Mouse (Mus musculus): ENCODE data around the gene Gm21119.
"Not testable (repeated sequence)": the region's sequence is repeated elsewhere in the genome, so short reads cannot be mapped to it uniquely, and the experiment has no call there.

DNA sequence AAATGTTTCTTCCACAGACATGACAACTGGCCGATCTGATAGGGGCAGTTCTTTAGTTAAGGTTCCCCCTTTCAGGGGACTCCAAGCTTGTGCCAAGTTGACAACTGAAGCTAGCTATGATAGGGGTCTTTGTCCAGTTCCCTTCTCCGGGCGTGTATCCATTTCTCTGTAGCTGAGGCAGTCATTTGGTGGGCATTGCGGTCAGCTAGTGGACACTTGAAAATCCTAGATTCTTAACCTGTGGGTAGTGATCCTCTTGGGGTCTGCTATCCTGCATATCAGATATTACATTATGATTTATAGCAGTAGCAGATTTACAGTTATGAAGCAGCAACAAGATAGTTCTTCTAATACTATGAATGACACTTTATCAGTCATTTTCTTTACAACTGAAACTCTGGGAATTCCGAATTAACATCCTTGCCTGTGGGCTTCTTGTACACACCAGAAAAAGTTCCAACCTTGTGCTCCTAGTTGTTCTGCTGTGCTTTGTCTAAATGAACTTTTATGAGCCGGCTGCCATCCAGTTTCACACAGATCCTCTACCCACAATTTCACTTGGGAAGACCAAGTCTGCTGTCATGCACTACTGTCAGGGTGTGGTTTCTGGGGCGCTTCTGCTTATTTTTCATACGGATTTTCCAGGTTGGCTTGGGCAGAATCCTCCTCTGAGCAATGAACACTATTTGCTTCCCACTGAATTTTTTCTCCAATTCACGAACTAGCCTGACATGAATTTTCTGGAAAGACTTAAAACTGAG lies 18.5 kb upstream of the Gm21119 start:
- TF ChIP-seq CTCF (IDR thresholded peaks at IDR 0.05; ENCODE audit: borderline replicate concordance, extremely low read depth, insufficient read depth, insufficient read length); POLR2A (IDR thresholded peaks at IDR 0.05; ENCODE audit: borderline replicate concordance, extremely low read depth, insufficient read depth, insufficient read length, poor library complexity, severe bottlenecking): not testable (repeated sequence)

All from brain, embryonic 14.5 days (tissue).